Mouse (Mus musculus) lung, embryonic 16.5 days (tissue): ENCODE measurements around the gene Ino80d. TPM values are rescaled to one million over a fixed set of nuclear protein-coding genes. Genes with fewer than 3 reads are reported as not detected.

ENCODE experiments used
- ATAC-seq: fragments of 200-750 bp; cut with Nextera tagmentation; 2 replicates; pipeline ENCODE4 v1.8.0; 2017; ENCODE audit warnings: low read depth, mild to moderate bottlenecking, moderate library complexity
- H3K27ac ChIP-seq: fragments of 300-500 bp; sonication (generic); 2 replicates; pipeline ENCODE4 v1.5.1; 2014; ENCODE audit warnings: mild to moderate bottlenecking, control low read depth, low read length
- H3K27me3 ChIP-seq: fragments of 300-500 bp; sonication (generic); 2 replicates; pipeline ENCODE4 v1.6.1; 2014; ENCODE audit warnings: low read depth, low read length, mixed read lengths; ENCODE audit not compliant: control insufficient read depth, insufficient read depth
- H3K36me3 ChIP-seq: fragments of 300-500 bp; sonication (generic); 2 replicates; pipeline ENCODE4 v1.6.1; 2014; ENCODE audit warnings: low read length; ENCODE audit not compliant: control insufficient read depth, insufficient read depth
- H3K4me1 ChIP-seq: fragments of 300-500 bp; sonication (generic); replicated peaks from 2 replicates; pipeline ENCODE4 v1.6.1; 2014; ENCODE audit warnings: low read length, mixed read lengths; ENCODE audit not compliant: control insufficient read depth, insufficient read depth
- H3K4me2 ChIP-seq: fragments of 300-500 bp; sonication (generic); 2 replicates; pipeline ENCODE4 v1.6.1; 2014; ENCODE audit warnings: low read depth, low read length, control low read depth
- H3K4me3 ChIP-seq: fragments of 300-500 bp; sonication (generic); 2 replicates; pipeline ENCODE4 v1.5.1; 2014; ENCODE audit warnings: mild to moderate bottlenecking, low read length, control low read depth
- H3K9ac ChIP-seq: fragments of 300-500 bp; sonication (generic); 2 replicates; pipeline ENCODE4 v1.6.1; 2014; ENCODE audit warnings: low read length, control low read depth
- H3K9me3 ChIP-seq: fragments of 300-500 bp; sonication (generic); 2 replicates; pipeline ENCODE4 v1.6.1; 2016; ENCODE audit warnings: low read length; ENCODE audit not compliant: control insufficient read depth
- WGBS: fragments of 180-500 bp; shearing (Covaris S2); extraction: QIAGEN DNeasy Blood & Tissue Kit; methylation state at CpG from one replicate; pipeline ENCODE4 v1.1.7; 2014; 5-methylcytosine and 5-hydroxymethylcytosine counted together
- polyA plus RNA-seq: library from polyadenylated mRNA; unstranded; fragments of >200 nt; fragmentation: Nextera tagmentation; extraction: Ambion mirVana; gene quantifications from 2 replicates; pipeline ENCODE4 v1.2.1, GENCODE M21; 2015

The Ino80d gene
- polyA plus RNA-seq, 1 experiment from 2014 or later: 9.7 TPM

DNA sequence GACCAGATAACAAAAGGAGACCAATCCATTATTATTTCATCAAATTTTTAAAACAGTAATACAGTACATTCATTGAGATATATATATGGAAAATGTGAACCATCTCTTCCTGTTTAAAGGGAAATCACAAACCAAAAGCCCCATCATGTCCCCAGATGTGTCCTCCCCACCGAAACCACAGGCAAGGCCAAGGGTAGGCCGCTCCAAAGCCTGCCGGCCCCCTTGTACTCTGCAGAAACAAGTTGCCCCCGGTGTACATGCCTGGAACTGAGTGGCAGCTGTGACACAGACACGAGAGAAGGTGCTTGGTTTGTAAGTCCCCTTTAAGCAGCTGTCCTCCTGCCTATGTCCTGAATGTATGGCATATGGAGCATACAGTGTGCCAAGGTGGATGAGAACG is 66.5 kb downstream of the Ino80d start:
- Histone ChIP-seq H3K9me3 (no peaks in the 10 kb centered on the region), H3K36me3 (peaks cover 5% of the 10 kb centered on the region; the same call in 1 of the 2 replicates), H3K4me3 (no peak overlapping the region), H3K27me3 (no peaks in the 10 kb centered on the region), H3K4me2 (no peak overlapping the region), H3K9ac (no peak overlapping the region), H3K27ac (no peak overlapping the region), H3K4me1 (peaks cover 2% of the 10 kb centered on the region)
- 84% methylated on average over 6 of the region's 6 CpGs for WGBS
- ATAC-seq: no peak

DNA sequence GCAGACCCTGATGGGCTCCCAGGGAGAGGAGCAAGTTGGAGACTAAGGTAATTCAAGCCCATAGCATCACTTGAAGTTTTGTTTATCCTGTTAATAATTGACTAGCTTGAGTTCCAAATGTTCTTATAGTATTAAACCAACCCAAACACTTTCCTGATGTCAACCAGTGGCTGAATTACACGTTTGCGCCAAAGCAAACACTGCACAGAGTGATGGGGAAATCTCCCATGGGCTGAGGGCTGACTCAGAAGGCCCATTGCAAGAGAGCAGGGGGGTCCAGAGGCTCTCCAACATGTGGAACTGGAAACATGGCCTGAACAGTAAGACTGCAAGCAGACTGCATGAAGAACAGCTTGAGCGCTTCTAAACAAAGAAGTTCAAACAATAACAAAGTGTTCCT is 81.5 kb downstream of the Ino80d start:
- H3K9me3 ChIP-seq: no peaks in the 10 kb centered on the region
- H3K9ac ChIP-seq: no peak overlapping the region
- peak; percentile 52; the same call in 1 of the 2 replicates for ATAC-seq
- H3K4me1 ChIP-seq: no peaks in the 10 kb centered on the region
- no peak overlapping the region for H3K4me3 ChIP-seq
- no peak overlapping the region for H3K4me2 ChIP-seq
- no peaks in the 10 kb centered on the region for H3K36me3 ChIP-seq
- H3K27me3 ChIP-seq: no peaks in the 10 kb centered on the region
- WGBS: 68% methylated on average over 3 of the region's 3 CpGs
- no peak overlapping the region for H3K27ac ChIP-seq

DNA sequence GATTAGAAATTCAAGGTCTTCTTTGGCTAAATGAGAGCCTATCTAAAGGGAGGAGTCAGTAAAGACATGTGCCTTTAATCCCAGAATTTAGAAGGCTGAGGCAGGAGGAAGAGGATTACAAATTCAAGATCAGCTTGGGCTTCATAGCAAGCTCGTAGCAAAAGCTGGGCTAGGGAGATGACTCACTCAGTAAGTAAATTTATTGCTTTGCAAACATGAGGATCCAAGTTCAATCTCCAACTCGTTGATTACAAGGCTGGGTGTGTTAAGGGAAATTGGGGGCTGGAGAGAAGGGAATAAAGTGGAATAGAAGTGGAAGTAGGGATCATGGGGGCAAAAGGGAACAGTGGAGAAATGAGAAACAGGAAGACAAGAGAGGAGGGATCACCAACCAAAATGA is 94.6 kb downstream of the Ino80d start:
- H3K9me3 ChIP-seq: no peaks in the 10 kb centered on the region
- no peaks in the 10 kb centered on the region for H3K27me3 ChIP-seq
- no peaks in the 10 kb centered on the region for H3K36me3 ChIP-seq
- H3K9ac ChIP-seq: no peak overlapping the region
- no peak overlapping the region for H3K27ac ChIP-seq
- 36% methylated on average over 2 of the region's 2 CpGs for WGBS
- no peak overlapping the region for H3K4me3 ChIP-seq
- no peaks in the 10 kb centered on the region for H3K4me1 ChIP-seq
- ATAC-seq: no peak
- no peak overlapping the region for H3K4me2 ChIP-seq

DNA sequence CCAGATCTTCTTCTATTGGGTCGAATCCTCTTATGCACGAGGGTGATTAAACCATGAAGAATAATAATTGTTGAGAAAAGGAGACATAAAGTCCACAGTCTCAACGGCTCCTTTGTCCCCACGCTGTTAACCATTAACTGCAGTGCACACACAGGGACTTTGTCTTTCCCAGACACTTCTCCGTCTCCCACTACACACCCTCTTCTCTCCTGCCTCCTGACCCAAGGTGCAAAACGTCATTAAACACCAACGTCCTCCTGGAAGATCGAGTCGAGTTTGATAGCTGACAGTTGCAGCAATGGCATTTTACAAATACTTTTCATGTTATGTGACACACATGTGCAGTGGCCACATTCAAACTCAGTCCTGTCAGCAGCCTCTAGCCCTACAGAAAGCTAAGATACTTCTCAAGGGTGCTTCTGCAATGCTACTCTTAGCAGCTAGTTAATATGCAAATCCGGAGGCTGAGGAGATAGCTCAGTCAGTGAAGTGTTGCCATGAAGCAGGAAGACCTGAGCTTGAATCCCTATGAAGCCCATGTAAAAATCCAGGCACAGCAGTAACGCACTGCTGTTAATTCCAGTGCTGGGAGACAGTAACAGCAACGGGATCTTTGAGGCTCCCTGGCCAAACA is 109.3 kb downstream of the Ino80d start:
- no peak overlapping the region for H3K4me3 ChIP-seq
- ATAC-seq: peak; percentile 81
- no peaks in the 10 kb centered on the region for H3K36me3 ChIP-seq
- H3K9ac ChIP-seq: no peak overlapping the region
- H3K4me2 ChIP-seq: peak overlapping the region; percentile 23; the same call in 1 of the 2 replicates
- peak overlapping the region; percentile 32; the same call in 1 of the 2 replicates for H3K27ac ChIP-seq
- no peaks in the 10 kb centered on the region for H3K9me3 ChIP-seq
- no peaks in the 10 kb centered on the region for H3K27me3 ChIP-seq
- 34% methylated on average over 12 of the region's 12 CpGs for WGBS
- peaks cover 3% of the 10 kb centered on the region; the same call in 1 of the 2 replicates for H3K4me1 ChIP-seq

DNA sequence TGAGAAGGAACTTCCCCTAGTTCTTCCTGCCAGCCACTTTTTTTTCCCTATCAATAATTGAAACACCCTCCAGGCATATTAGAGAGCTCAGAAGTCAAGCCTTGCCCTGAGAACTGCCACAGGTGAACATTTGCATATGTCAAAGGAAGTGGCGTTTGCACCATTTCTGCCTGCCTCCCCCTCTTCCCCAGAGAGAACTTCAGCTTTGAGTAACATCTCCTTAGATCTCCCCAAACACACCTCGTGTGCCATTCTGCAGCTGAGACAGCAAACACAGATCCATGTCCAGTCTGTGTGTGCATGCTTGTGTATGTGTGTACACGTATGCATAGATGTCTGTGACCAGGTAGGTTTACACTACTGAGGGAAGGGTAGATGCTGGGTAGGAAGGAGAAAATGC is 112.6 kb downstream of the Ino80d start:
- H3K36me3 ChIP-seq: no peaks in the 10 kb centered on the region
- whole genome bisulfite sequencing: 52% methylated on average over 3 of the region's 3 CpGs
- no peaks in the 10 kb centered on the region for H3K9me3 ChIP-seq
- H3K27me3 ChIP-seq: no peaks in the 10 kb centered on the region
- no peak overlapping the region for H3K27ac ChIP-seq
- H3K4me1 ChIP-seq: peaks cover 3% of the 10 kb centered on the region; the same call in 1 of the 2 replicates
- H3K4me3 ChIP-seq: no peak overlapping the region
- no peak overlapping the region for H3K4me2 ChIP-seq
- ATAC-seq: no peak
- H3K9ac ChIP-seq: no peak overlapping the region

DNA sequence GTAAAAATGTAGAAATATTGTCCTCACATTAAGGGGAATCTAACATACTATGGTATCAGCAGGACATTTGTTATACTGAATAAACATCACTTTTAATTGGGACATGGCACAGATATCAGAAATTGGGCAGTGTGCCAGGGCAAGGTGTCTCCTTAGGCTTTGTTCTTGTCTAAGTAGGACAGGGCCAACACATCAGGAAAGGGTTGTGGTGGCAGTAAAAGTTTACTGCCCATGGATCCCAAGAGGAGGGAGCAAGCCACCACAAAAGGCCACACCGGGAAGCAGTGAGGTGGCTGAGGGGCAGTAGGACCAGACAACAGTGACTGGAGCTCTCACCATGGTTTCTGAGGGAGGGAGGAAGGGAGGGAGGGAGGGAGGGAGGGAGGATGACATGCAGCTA is 121.1 kb downstream of the Ino80d start:
- ATAC-seq: no peak
- Histone ChIP-seq H3K4me1 (no peaks in the 10 kb centered on the region), H3K9me3 (no peaks in the 10 kb centered on the region; the same call in 1 of the 2 replicates), H3K36me3 (no peaks in the 10 kb centered on the region), H3K27me3 (no peaks in the 10 kb centered on the region), H3K27ac (no peak overlapping the region), H3K9ac (no peak overlapping the region), H3K4me2 (no peak overlapping the region), H3K4me3 (no peak overlapping the region)
- 31% methylated on average over 1 of the region's 1 CpGs for WGBS

DNA sequence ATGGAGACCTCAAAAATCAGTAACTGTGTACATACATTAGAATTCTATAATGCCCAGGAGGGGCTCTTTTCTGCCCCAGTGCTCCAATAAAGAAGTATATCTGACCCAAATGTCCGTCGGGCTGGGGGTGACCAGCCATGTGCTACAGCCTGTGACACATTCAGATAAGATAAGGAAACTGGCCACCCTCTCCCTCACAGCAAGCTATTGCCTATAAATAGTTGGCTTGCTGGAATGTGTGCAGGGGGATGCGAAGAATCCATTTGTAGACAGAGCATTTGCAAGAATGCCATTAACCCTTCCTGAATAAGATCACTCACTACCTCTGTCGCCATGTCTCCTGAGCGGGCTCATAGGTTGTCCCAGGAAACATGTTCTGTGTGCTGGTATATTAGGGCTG is 121.8 kb downstream of the Ino80d start:
- WGBS: 36% methylated on average over 5 of the region's 5 CpGs
- no peaks in the 10 kb centered on the region; the same call in 1 of the 2 replicates for H3K9me3 ChIP-seq
- H3K9ac ChIP-seq: no peak overlapping the region
- no peaks in the 10 kb centered on the region for H3K27me3 ChIP-seq
- no peak for ATAC-seq
- H3K4me1 ChIP-seq: no peaks in the 10 kb centered on the region
- no peak overlapping the region for H3K27ac ChIP-seq
- H3K36me3 ChIP-seq: no peaks in the 10 kb centered on the region
- H3K4me3 ChIP-seq: no peak overlapping the region
- H3K4me2 ChIP-seq: no peak overlapping the region

DNA sequence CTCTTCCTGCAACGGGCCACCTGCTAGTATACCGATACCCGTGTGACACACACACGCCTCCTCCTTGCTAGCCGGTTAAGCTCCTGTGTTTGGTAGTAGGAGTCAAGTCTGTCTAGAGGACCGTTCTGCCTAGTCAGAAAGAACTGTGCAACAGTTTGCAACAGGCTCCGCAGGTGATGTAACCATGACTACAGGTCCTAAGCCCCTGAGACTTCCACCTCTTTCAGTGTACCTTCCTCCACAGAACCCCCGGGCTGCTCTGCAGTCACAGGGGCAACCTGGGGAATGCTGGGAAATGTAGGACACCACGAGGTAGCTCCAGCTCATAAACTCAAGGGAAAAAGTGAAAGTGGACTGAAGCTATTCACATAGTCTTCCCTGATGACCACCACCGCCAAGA is 123.4 kb downstream of the Ino80d start:
- Histone ChIP-seq H3K27ac (no peak overlapping the region), H3K4me3 (no peak overlapping the region), H3K27me3 (no peaks in the 10 kb centered on the region), H3K36me3 (no peaks in the 10 kb centered on the region), H3K9me3 (no peaks in the 10 kb centered on the region; the same call in 1 of the 2 replicates), H3K4me1 (peaks cover 3% of the 10 kb centered on the region), H3K9ac (no peak overlapping the region), H3K4me2 (no peak overlapping the region)
- whole genome bisulfite sequencing: 64% methylated on average over 10 of the region's 10 CpGs
- ATAC-seq: no peak

DNA sequence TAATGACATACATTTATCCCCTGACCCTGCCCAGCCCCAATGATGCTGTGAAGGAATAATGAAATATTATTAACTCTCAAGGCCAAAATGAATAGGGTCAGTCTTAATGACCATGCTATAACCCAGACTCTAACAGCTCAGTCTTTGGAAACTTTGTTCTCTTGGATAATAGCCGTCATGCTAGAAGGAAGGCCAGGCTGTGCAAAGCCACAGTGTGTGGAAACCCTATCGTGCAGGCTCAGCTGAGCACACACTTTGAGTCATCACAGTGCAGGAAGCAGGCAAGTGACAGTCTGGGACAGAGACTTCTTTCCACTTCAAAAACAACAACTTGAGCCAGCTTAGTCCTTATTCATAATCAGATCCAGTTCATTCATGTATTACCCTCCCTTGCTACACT is 126.9 kb downstream of the Ino80d start:
- peaks cover 3% of the 10 kb centered on the region for H3K4me1 ChIP-seq
- H3K36me3 ChIP-seq: no peaks in the 10 kb centered on the region
- H3K9me3 ChIP-seq: no peaks in the 10 kb centered on the region
- WGBS: 55% methylated on average over 2 of the region's 2 CpGs
- H3K27ac ChIP-seq: no peak overlapping the region
- no peak for ATAC-seq
- no peak overlapping the region for H3K4me3 ChIP-seq
- H3K27me3 ChIP-seq: no peaks in the 10 kb centered on the region
- no peak overlapping the region for H3K4me2 ChIP-seq
- no peak overlapping the region for H3K9ac ChIP-seq
